Mouse (Mus musculus) lung, embryonic 14.5 days (tissue): ENCODE results near the gene Gm36210. TPM values are rescaled to one million over a fixed set of nuclear protein-coding genes. Genes with fewer than 3 reads are reported as not detected.
A peak's percentile ranks its signal among the peaks of the same experiment; 100 is the strongest.

Experiments used
- ATAC-seq: fragments of 200-750 bp; cut with Nextera tagmentation; 2 replicates; pipeline ENCODE4 v1.8.0; 2017; ENCODE audit warnings: mild to moderate bottlenecking, moderate TSS enrichment, moderate library complexity; ENCODE audit not compliant: insufficient read depth
- DNase-seq: peaks from one replicate; pipeline ENCODE4 v3.0.0-alpha.2; 2015
- H3K27ac ChIP-seq: fragments of 300-500 bp; sonication (generic); 2 replicates; pipeline ENCODE4 v1.5.1; 2014; ENCODE audit warnings: low read depth, mild to moderate bottlenecking, moderate library complexity
- H3K27me3 ChIP-seq: fragments of 300-500 bp; sonication (generic); 2 replicates; pipeline ENCODE4 v1.6.1; 2014; ENCODE audit warnings: low read length, control low read depth; ENCODE audit not compliant: insufficient read depth
- H3K36me3 ChIP-seq: fragments of 300-500 bp; sonication (generic); 2 replicates; pipeline ENCODE4 v1.6.1; 2014; ENCODE audit warnings: control low read depth; ENCODE audit not compliant: insufficient read depth
- H3K4me1 ChIP-seq: fragments of 300-500 bp; sonication (generic); 2 replicates; pipeline ENCODE4 v1.6.1; 2014; ENCODE audit warnings: antibody characterized with exemption, control low read depth; ENCODE audit not compliant: insufficient read depth
- H3K4me2 ChIP-seq: fragments of 300-500 bp; sonication (generic); 2 replicates; pipeline ENCODE4 v1.6.1; 2014; ENCODE audit warnings: mild to moderate bottlenecking
- H3K4me3 ChIP-seq: fragments of 300-500 bp; sonication (generic); 2 replicates; pipeline ENCODE4 v1.5.1; 2014; ENCODE audit warnings: low read depth, low read length
- H3K9ac ChIP-seq: fragments of 300-500 bp; sonication (generic); 2 replicates; pipeline ENCODE4 v1.6.1; 2014
- H3K9me3 ChIP-seq: fragments of 300-500 bp; sonication (generic); 2 replicates; pipeline ENCODE4 v1.6.1; 2016; ENCODE audit warnings: low read depth, low read length, control low read depth
- CTCF ChIP-seq: IDR thresholded peaks from 2 replicates; pipeline ENCODE4 v1.5.1; 2016; ENCODE audit warnings: antibody characterized with exemption, low read depth
- WGBS: fragments of 180-500 bp; shearing (Covaris S2); extraction: QIAGEN DNeasy Blood & Tissue Kit; methylation state at CpG from one replicate; pipeline ENCODE4 v1.1.7; 2014; 5-methylcytosine and 5-hydroxymethylcytosine counted together
- polyA plus RNA-seq: library from polyadenylated mRNA; unstranded; fragments of >200 nt; fragmentation: Nextera tagmentation; extraction: Ambion mirVana; gene quantifications from 2 replicates; pipeline ENCODE4 v1.2.1, GENCODE M21; 2014

Gene Gm36210
- polyA plus RNA-seq, 1 experiment from 2014 or later, result not detected

- peak; percentile 41; the same call in 1 of the 2 replicates for ATAC-seq
Measured at GRCm38 (mm10) chr7:4940068-4940479, 33.8 kb upstream of the Gm36210 start.

GRCm38 (mm10) chr7:4938456-4938855 lies 32.1 kb upstream of the Gm36210 start:
- DNase-seq (peak; percentile 85), ATAC-seq (no peak)
- H3K4me3 ChIP-seq, result no peak overlapping the region
- H3K9ac ChIP-seq, result no peak overlapping the region
- H3K4me2 ChIP-seq, result no peak overlapping the region
- no peaks in the 10 kb centered on the region for H3K27me3 ChIP-seq
- no peaks in the 10 kb centered on the region for H3K36me3 ChIP-seq
- H3K9me3 ChIP-seq, result no peaks in the 10 kb centered on the region
- no peaks in the 10 kb centered on the region for H3K4me1 ChIP-seq
- H3K27ac ChIP-seq, result no peak overlapping the region
- peak; percentile 90 for TF ChIP-seq CTCF
- WGBS, result 27% methylated on average over 2 of the region's 2 CpGs

More at GRCm38 (mm10) chr7:4940068-4940479, 33.8 kb upstream of the Gm36210 start:
- Histone ChIP-seq H3K4me2 (no peak overlapping the region), H3K4me1 (no peaks in the 10 kb centered on the region), H3K27ac (no peak overlapping the region), H3K4me3 (no peak overlapping the region), H3K9me3 (no peaks in the 10 kb centered on the region), H3K9ac (no peak overlapping the region), H3K27me3 (no peaks in the 10 kb centered on the region), H3K36me3 (no peaks in the 10 kb centered on the region)
- TF ChIP-seq CTCF, result peak; percentile 88
- peak; percentile 90 for DNase-seq
- WGBS, result 14% methylated on average over 9 of the region's 9 CpGs

- WGBS, result 65% methylated on average over 9 of the region's 11 CpGs
- Histone ChIP-seq H3K36me3 (no peaks in the 10 kb centered on the region), H3K4me1 (no peaks in the 10 kb centered on the region), H3K9me3 (no peaks in the 10 kb centered on the region), H3K9ac (no peak overlapping the region), H3K4me2 (no peak overlapping the region), H3K27ac (no peak overlapping the region), H3K27me3 (no peaks in the 10 kb centered on the region), H3K4me3 (no peak overlapping the region)
- no peak for ATAC-seq
- no peak for TF ChIP-seq CTCF
- no peak for DNase-seq
Measured at GRCm38 (mm10) chr7:4937392-4937791, 31.1 kb upstream of the Gm36210 start.

- no peaks in the 10 kb centered on the region for H3K4me1 ChIP-seq
- WGBS, result 70% methylated on average over 10 of the region's 10 CpGs
- TF ChIP-seq CTCF, result no peak
- H3K9ac ChIP-seq, result no peak overlapping the region
- H3K27ac ChIP-seq, result no peak overlapping the region
- no peak overlapping the region for H3K4me3 ChIP-seq
- no peak for ATAC-seq
- no peaks in the 10 kb centered on the region for H3K27me3 ChIP-seq
- no peaks in the 10 kb centered on the region for H3K9me3 ChIP-seq
- DNase-seq, result no peak
- H3K4me2 ChIP-seq, result no peak overlapping the region
- H3K36me3 ChIP-seq, result no peaks in the 10 kb centered on the region
Measured at GRCm38 (mm10) chr7:4936832-4937231, 30.5 kb upstream of the Gm36210 start.

GRCm38 (mm10) chr7:4934160-4934914 lies 28.0 kb upstream of the Gm36210 start:
- H3K4me3 ChIP-seq, result no peak overlapping the region
- TF ChIP-seq CTCF, result peak; percentile 33; the same call in 1 of the 2 replicates
- ATAC-seq (no peak), DNase-seq (no peak)
- H3K36me3 ChIP-seq, result no peaks in the 10 kb centered on the region
- no peak overlapping the region for H3K27ac ChIP-seq
- H3K4me2 ChIP-seq, result no peak overlapping the region
- H3K4me1 ChIP-seq, result no peaks in the 10 kb centered on the region
- WGBS, result 76% methylated on average over 4 of the region's 4 CpGs
- no peaks in the 10 kb centered on the region for H3K27me3 ChIP-seq
- H3K9ac ChIP-seq, result no peak overlapping the region
- H3K9me3 ChIP-seq, result no peaks in the 10 kb centered on the region

- no peaks in the 10 kb centered on the region for H3K4me1 ChIP-seq
- H3K4me2 ChIP-seq, result no peak overlapping the region
- H3K4me3 ChIP-seq, result no peak overlapping the region
- no peaks in the 10 kb centered on the region for H3K9me3 ChIP-seq
- no peaks in the 10 kb centered on the region for H3K27me3 ChIP-seq
- H3K27ac ChIP-seq, result no peak overlapping the region
- no peaks in the 10 kb centered on the region for H3K36me3 ChIP-seq
- no peak for DNase-seq
- 66% methylated on average over 12 of the region's 12 CpGs for WGBS
- H3K9ac ChIP-seq, result no peak overlapping the region
- TF ChIP-seq CTCF, result no peak
- no peak for ATAC-seq
Measured at GRCm38 (mm10) chr7:4933103-4933502, 26.8 kb upstream of the Gm36210 start.

- H3K27me3 ChIP-seq, result no peaks in the 10 kb centered on the region
- peak overlapping the region; percentile 16 for H3K4me2 ChIP-seq
- H3K9ac ChIP-seq, result no peak overlapping the region
- no peak for DNase-seq
- no peak for ATAC-seq
- peaks cover 26% of the 10 kb centered on the region for H3K4me1 ChIP-seq
- no peak overlapping the region for H3K27ac ChIP-seq
- no peak overlapping the region for H3K4me3 ChIP-seq
- H3K36me3 ChIP-seq, result no peaks in the 10 kb centered on the region
- TF ChIP-seq CTCF, result no peak
- no peaks in the 10 kb centered on the region for H3K9me3 ChIP-seq
- 40% methylated on average over 17 of the region's 17 CpGs for WGBS
Measured at GRCm38 (mm10) chr7:4928323-4928722, 22.0 kb upstream of the Gm36210 start.
